Mouse (Mus musculus): Measurements from ENCODE around the gene Zfp628.

GRCm38 (mm10) chr7:4924891-4925301 is 9.9 kb downstream of the Zfp628 start:
- TF ChIP-seq CTCF (IDR thresholded peaks at IDR 0.05 in 2 of 3, conservative IDR thresholded peaks at IDR 0.05 in 1 of 3; ENCODE audit: control insufficient read depth in 1 of 3, insufficient read depth in 1 of 3, low read depth in 2 of 3, low read length in 3 of 3, poor library complexity in 1 of 3, severe bottlenecking in 1 of 3) (no peak), EP300 (IDR thresholded peaks at IDR 0.05; ENCODE audit: low read depth in 1 of 2, low read length in 2 of 2) (no peak), CHD2 (IDR thresholded peaks at IDR 0.05; ENCODE audit: low read length) (no peak), GABPA (IDR thresholded peaks at IDR 0.05; ENCODE audit: low read depth, low read length) (no peak), ZNF384 (IDR thresholded peaks at IDR 0.05; ENCODE audit: low read depth, low read length) (no peak)

All from MEL (cell line).